Mouse (Mus musculus): ENCODE results near the gene Itga3. TPM values are rescaled to one million over a fixed set of nuclear protein-coding genes. Genes with fewer than 3 reads are reported as not detected.
A peak's percentile ranks its signal among the peaks of the same experiment; 100 is the strongest.

Itga3 gene
- polyA plus RNA-seq, 1 experiment from 2014 or later, result 7.7 TPM

GRCm38 (mm10) chr11:95069226-95069957 is 7.2 kb downstream of the Itga3 start:
- Histone ChIP-seq H3K36me3 (no peaks in the 10 kb centered on the region), H3K27ac (no peak overlapping the region), H3K4me1 (replicated peaks) (0 out of 2 replicates have a peak, but pooled peaks cover 6% of the 10 kb centered on the region), H3K9me3 (no peaks in the 10 kb centered on the region), H3K4me3 (replicated peaks) (no peak overlapping the region), H3K4me2 (no peak overlapping the region), H3K27me3 (peaks cover 27% of the 10 kb centered on the region), H3K9ac (replicated peaks) (no peak overlapping the region)
- 85% methylated on average over 10 of the region's 10 CpGs for WGBS
- ATAC-seq (ENCODE audit: insufficient number of reproducible peaks, insufficient read depth, low FRiP score, low TSS enrichment, low read depth), result no peak

GRCm38 (mm10) chr11:95056768-95057501 is 19.7 kb downstream of the Itga3 start:
- Histone ChIP-seq H3K27ac (no peak overlapping the region), H3K4me2 (peak overlapping the region; percentile 50), H3K9ac (replicated peaks) (no peak overlapping the region), H3K4me3 (replicated peaks) (peak overlapping the region; percentile 15; the same call in 1 of the 2 replicates), H3K36me3 (no peaks in the 10 kb centered on the region), H3K27me3 (peaks cover 35% of the 10 kb centered on the region), H3K4me1 (replicated peaks) (peaks cover 13% of the 10 kb centered on the region), H3K9me3 (no peaks in the 10 kb centered on the region)
- 19% methylated on average over 19 of the region's 19 CpGs for WGBS
- ATAC-seq (ENCODE audit: insufficient number of reproducible peaks, insufficient read depth, low FRiP score, low TSS enrichment, low read depth), result peak; percentile 58; the same call in 1 of the 2 replicates

GRCm38 (mm10) chr11:95053062-95053461 is 23.5 kb downstream of the Itga3 start:
- Histone ChIP-seq H3K9ac (replicated peaks) (no peak overlapping the region), H3K27ac (no peak overlapping the region), H3K4me2 (no peak overlapping the region), H3K4me1 (replicated peaks) (peaks cover 13% of the 10 kb centered on the region), H3K4me3 (replicated peaks) (no peak overlapping the region), H3K27me3 (peaks cover 33% of the 10 kb centered on the region), H3K9me3 (no peaks in the 10 kb centered on the region), H3K36me3 (no peaks in the 10 kb centered on the region)
- WGBS, result 71% methylated on average over 9 of the region's 9 CpGs
- ATAC-seq (ENCODE audit: insufficient number of reproducible peaks, insufficient read depth, low FRiP score, low TSS enrichment, low read depth), result no peak

GRCm38 (mm10) chr11:95046980-95047680 is 29.5 kb downstream of the Itga3 start:
- H3K36me3 ChIP-seq, result no peaks in the 10 kb centered on the region
- WGBS, result 57% methylated on average over 9 of the region's 9 CpGs
- H3K27me3 ChIP-seq, result peaks cover 10% of the 10 kb centered on the region; the same call in 1 of the 2 replicates
- no peak overlapping the region for H3K9ac ChIP-seq (replicated peaks)
- no peak overlapping the region for H3K4me2 ChIP-seq
- no peaks in the 10 kb centered on the region for H3K4me1 ChIP-seq (replicated peaks)
- ATAC-seq (ENCODE audit: insufficient number of reproducible peaks, insufficient read depth, low FRiP score, low TSS enrichment, low read depth), result 0 out of 2 replicates have a peak, but pooled peaks have one; percentile 35
- no peak overlapping the region for H3K27ac ChIP-seq
- H3K4me3 ChIP-seq (replicated peaks), result no peak overlapping the region
- H3K9me3 ChIP-seq, result no peaks in the 10 kb centered on the region

GRCm38 (mm10) chr11:95044185-95044870 is 32.3 kb downstream of the Itga3 start:
- no peak overlapping the region for H3K4me2 ChIP-seq
- no peak overlapping the region for H3K27ac ChIP-seq
- ATAC-seq (ENCODE audit: insufficient number of reproducible peaks, insufficient read depth, low FRiP score, low TSS enrichment, low read depth), result no peak
- H3K4me1 ChIP-seq (replicated peaks), result peaks cover 18% of the 10 kb centered on the region
- no peak overlapping the region for H3K4me3 ChIP-seq (replicated peaks)
- no peaks in the 10 kb centered on the region for H3K36me3 ChIP-seq
- 51% methylated on average over 12 of the region's 13 CpGs for WGBS
- H3K9me3 ChIP-seq, result no peaks in the 10 kb centered on the region
- peaks cover 10% of the 10 kb centered on the region; the same call in 1 of the 2 replicates for H3K27me3 ChIP-seq
- H3K9ac ChIP-seq (replicated peaks), result no peak overlapping the region

- Histone ChIP-seq H3K27me3 (peaks cover 10% of the 10 kb centered on the region; the same call in 1 of the 2 replicates), H3K9me3 (no peaks in the 10 kb centered on the region), H3K4me1 (replicated peaks) (peaks cover 18% of the 10 kb centered on the region), H3K4me2 (no peak overlapping the region), H3K4me3 (replicated peaks) (no peak overlapping the region), H3K27ac (no peak overlapping the region), H3K36me3 (0 out of 2 replicates have a peak, but pooled peaks cover 4% of the 10 kb centered on the region), H3K9ac (replicated peaks) (no peak overlapping the region)
- 49% methylated on average over 7 of the region's 7 CpGs for WGBS
- ATAC-seq (ENCODE audit: insufficient number of reproducible peaks, insufficient read depth, low FRiP score, low TSS enrichment, low read depth), result no peak
Observed at GRCm38 (mm10) chr11:95043608-95044007, 33.0 kb downstream of the Itga3 start.

GRCm38 (mm10) chr11:95043060-95043459 is 33.5 kb downstream of the Itga3 start:
- peaks cover 10% of the 10 kb centered on the region; the same call in 1 of the 2 replicates for H3K27me3 ChIP-seq
- H3K4me2 ChIP-seq, result no peak overlapping the region
- H3K36me3 ChIP-seq, result 0 out of 2 replicates have a peak, but pooled peaks cover 9% of the 10 kb centered on the region
- no peaks in the 10 kb centered on the region for H3K9me3 ChIP-seq
- ATAC-seq (ENCODE audit: insufficient number of reproducible peaks, insufficient read depth, low FRiP score, low TSS enrichment, low read depth), result no peak
- H3K27ac ChIP-seq, result no peak overlapping the region
- 90% methylated on average over 4 of the region's 4 CpGs for WGBS
- no peak overlapping the region for H3K4me3 ChIP-seq (replicated peaks)
- H3K9ac ChIP-seq (replicated peaks), result no peak overlapping the region
- peaks cover 18% of the 10 kb centered on the region for H3K4me1 ChIP-seq (replicated peaks)

GRCm38 (mm10) chr11:95042096-95042495 is 34.5 kb downstream of the Itga3 start:
- H3K4me3 ChIP-seq (replicated peaks), result peak overlapping the region; percentile 80
- no peaks in the 10 kb centered on the region for H3K9me3 ChIP-seq
- ATAC-seq (ENCODE audit: insufficient number of reproducible peaks, insufficient read depth, low FRiP score, low TSS enrichment, low read depth), result no peak
- peak overlapping the region; percentile 87 for H3K4me2 ChIP-seq
- H3K27ac ChIP-seq, result no peak overlapping the region
- H3K4me1 ChIP-seq (replicated peaks), result peaks cover 18% of the 10 kb centered on the region
- peaks cover 18% of the 10 kb centered on the region; the same call in 1 of the 2 replicates for H3K36me3 ChIP-seq
- peaks cover 10% of the 10 kb centered on the region; the same call in 1 of the 2 replicates for H3K27me3 ChIP-seq
- under 1% methylated on average over 11 of the region's 11 CpGs for WGBS
- no peak overlapping the region; the same call in 1 of the 2 replicates for H3K9ac ChIP-seq (replicated peaks)

GRCm38 (mm10) chr11:95041139-95041609 is 35.4 kb downstream of the Itga3 start, which contains the start of gene Pdk2:
Pdk2 (minus strand) TSS chr11:95041354.
- peak within 1 kb of the TSS; percentile 79 for H3K27ac ChIP-seq
- under 1% methylated on average over 41 of the region's 41 CpGs for WGBS
- no peaks in the 10 kb centered on the region for H3K9me3 ChIP-seq
- H3K9ac ChIP-seq (replicated peaks), result peak within 1 kb of the TSS; percentile 66
- ATAC-seq (ENCODE audit: insufficient number of reproducible peaks, insufficient read depth, low FRiP score, low TSS enrichment, low read depth), result peak; percentile 98
- H3K4me3 ChIP-seq (replicated peaks), result peak within 1 kb of the TSS; percentile 80
- peak within 1 kb of the TSS; percentile 87 for H3K4me2 ChIP-seq
- peaks cover 10% of the 10 kb centered on the region; the same call in 1 of the 2 replicates for H3K27me3 ChIP-seq
- H3K36me3 ChIP-seq, result peaks cover 26% of the 10 kb centered on the region
- peaks cover 18% of the 10 kb centered on the region for H3K4me1 ChIP-seq (replicated peaks)

- 2% methylated on average over 20 of the region's 20 CpGs for WGBS
- Histone ChIP-seq H3K9me3 (no peaks in the 10 kb centered on the region), H3K36me3 (peaks cover 32% of the 10 kb centered on the region), H3K4me3 (replicated peaks) (peak overlapping the region; percentile 80), H3K4me1 (replicated peaks) (peaks cover 18% of the 10 kb centered on the region), H3K27me3 (peaks cover 8% of the 10 kb centered on the region; the same call in 1 of the 2 replicates), H3K27ac (peak overlapping the region; percentile 79), H3K9ac (replicated peaks) (peak overlapping the region; percentile 66), H3K4me2 (peak overlapping the region; percentile 87)
- peak; percentile 38 for ATAC-seq (ENCODE audit: insufficient number of reproducible peaks, insufficient read depth, low FRiP score, low TSS enrichment, low read depth)
Observed at GRCm38 (mm10) chr11:95040491-95041138, 36.0 kb downstream of the Itga3 start.

Measured in limb, embryonic 12.5 days (tissue).